Mouse (Mus musculus) B cell, adult 2 months (primary cell): ENCODE data around the gene Tsc1.

Experiments used
- DNase-seq, 2 experiments: peaks; one replicate each; pipeline ENCODE4 v3.0.0; 2022

The Tsc1 gene

GRCm38 (mm10) chr2:28640461-28641424 lies at the start of gene Tsc1:
Tsc1 (plus strand) TSS chr2:28641228.
- DNase-seq: peak; percentile 96

GRCm38 (mm10) chr2:28591479-28591878 lies 49.5 kb upstream of the Tsc1 start:
- no peak for DNase-seq

- peak; percentile 83 to 86 for DNase-seq
These were observed 48.2 kb upstream of the Tsc1 start for GRCm38 (mm10) chr2:28592809-28593208.

GRCm38 (mm10) chr2:28596021-28596420 lies 45.0 kb upstream of the Tsc1 start:
- no peak for DNase-seq

- DNase-seq: no peak
These were observed 44.0 kb upstream of the Tsc1 start for GRCm38 (mm10) chr2:28596998-28597397.

GRCm38 (mm10) chr2:28597733-28598547 lies 43.1 kb upstream of the Tsc1 start:
- DNase-seq: no peak

- no peak for DNase-seq
These were observed 42.1 kb upstream of the Tsc1 start for GRCm38 (mm10) chr2:28598692-28599568.

GRCm38 (mm10) chr2:28599569-28599900 lies 41.5 kb upstream of the Tsc1 start:
- DNase-seq: no peak

- no peak for DNase-seq
These were observed 39.1 kb upstream of the Tsc1 start for GRCm38 (mm10) chr2:28601720-28602590.

- DNase-seq: no peak
These were observed 37.5 kb upstream of the Tsc1 start for GRCm38 (mm10) chr2:28603542-28603941.

GRCm38 (mm10) chr2:28605789-28606541 lies 35.1 kb upstream of the Tsc1 start:
- no peak for DNase-seq

GRCm38 (mm10) chr2:28606601-28607340 lies 34.3 kb upstream of the Tsc1 start:
- DNase-seq: no peak

- no peak for DNase-seq
These were observed 33.5 kb upstream of the Tsc1 start for GRCm38 (mm10) chr2:28607341-28608165.

GRCm38 (mm10) chr2:28609851-28610250 lies 31.2 kb upstream of the Tsc1 start:
- no peak for DNase-seq

- no peak for DNase-seq
These were observed 30.2 kb upstream of the Tsc1 start for GRCm38 (mm10) chr2:28610716-28611406.

- DNase-seq: no peak
These were observed 29.6 kb upstream of the Tsc1 start for GRCm38 (mm10) chr2:28611407-28611787.

GRCm38 (mm10) chr2:28612436-28613063 lies 28.5 kb upstream of the Tsc1 start:
- DNase-seq: no peak

- DNase-seq: no peak
These were observed 27.4 kb upstream of the Tsc1 start for GRCm38 (mm10) chr2:28613599-28613998.
